Mouse (Mus musculus) spleen, postnatal 10 days (tissue): Measurements from ENCODE around the gene BC117090.
"Not testable (repeated sequence)": the region's sequence is repeated elsewhere in the genome, so short reads cannot be mapped to it uniquely, and the experiment has no call there.

Experiments
- DNase-seq, 2 experiments: peaks; one replicate each; pipeline ENCODE4 v3.0.0; 2021 to 2022; ENCODE audit warnings: low spot score in 2 of 2

Gene BC117090

DNA sequence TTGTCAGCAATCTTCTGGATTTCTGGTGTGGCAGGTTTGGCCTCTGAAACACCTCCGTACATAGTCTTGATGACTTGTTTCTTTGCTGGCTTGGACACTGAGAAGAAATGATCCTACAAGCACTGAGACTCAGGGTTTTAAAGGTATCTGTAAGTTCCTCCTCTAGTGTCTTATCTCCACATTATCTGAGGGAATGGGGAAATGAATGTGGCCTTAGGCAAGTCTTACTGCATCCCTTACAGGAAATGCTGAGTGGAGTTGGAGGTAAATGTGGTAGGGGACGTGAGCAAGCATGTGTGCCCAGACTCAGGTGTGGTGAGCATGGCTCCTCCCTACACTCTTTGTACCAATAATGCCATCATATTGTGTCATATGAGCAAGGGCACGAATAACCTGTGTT is at the start of gene BC117090:
TSS of gene BC117090 (minus strand) at position 101 of the 400 bp plus-strand sequence.
- DNase-seq = no peak

DNA sequence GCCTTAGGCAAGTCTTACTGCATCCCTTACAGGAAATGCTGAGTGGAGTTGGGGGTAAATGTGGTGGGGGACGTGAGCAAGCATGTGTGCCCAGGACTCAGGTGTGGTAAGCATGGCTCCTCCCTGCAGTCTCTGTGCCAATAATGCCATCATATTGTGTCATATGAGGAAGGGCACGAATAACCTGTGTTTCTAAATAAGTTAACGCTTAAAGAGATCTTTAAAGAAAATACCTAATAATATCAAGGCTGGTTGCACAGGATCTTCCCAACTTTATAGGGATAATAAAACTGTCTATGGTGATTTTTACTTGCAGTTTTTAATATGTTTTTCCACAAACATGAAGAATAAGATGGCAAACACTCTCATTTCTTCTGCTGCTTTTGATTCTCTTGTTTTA is 33.5 kb upstream of the BC117090 start, which contains the start of gene BC100530:
TSS of gene BC100530 (minus strand) at position 101 of the 400 bp plus-strand sequence.
- not testable (repeated sequence) for DNase-seq

DNA sequence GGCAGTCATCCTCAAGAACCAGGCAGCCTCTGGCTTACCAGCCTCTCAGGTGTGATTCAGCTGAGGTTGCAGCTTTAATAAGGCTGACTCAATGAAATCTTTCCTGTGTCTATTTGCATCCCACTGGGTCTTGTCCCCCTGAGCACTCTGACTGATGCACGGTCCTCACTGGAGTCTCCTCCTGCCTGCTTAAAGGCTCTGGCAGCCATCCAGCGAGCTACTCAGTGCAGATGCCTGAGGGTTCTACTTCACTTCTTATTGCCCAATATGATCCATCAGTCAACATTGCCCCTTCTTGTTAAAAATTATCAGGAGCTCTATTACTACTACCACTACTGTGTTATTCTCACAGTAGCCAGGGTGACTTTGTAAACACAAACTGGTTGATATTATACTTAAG is 3.0 kb upstream of the BC117090 start:
- no peak for DNase-seq

DNA sequence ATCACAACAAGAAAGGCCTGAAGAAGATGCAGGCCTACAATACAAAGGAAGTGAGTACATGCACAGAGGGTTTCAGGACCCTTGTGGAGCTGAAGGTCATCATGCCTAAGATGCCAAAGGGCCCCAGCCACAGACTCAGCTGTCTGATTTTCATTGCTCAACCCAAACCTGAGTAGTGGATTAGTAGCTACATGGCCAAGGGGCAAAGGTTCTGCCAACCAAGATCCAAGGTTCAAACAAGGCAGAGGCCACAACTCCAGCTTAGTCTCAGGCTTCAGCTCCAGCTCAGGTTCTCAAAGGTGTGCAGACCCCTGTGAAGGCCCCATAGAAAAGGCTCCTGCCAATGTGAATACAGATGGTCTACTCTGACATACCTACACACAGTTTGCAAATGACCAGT is 14.8 kb downstream of the BC117090 start:
- DNase-seq = no peak

DNA sequence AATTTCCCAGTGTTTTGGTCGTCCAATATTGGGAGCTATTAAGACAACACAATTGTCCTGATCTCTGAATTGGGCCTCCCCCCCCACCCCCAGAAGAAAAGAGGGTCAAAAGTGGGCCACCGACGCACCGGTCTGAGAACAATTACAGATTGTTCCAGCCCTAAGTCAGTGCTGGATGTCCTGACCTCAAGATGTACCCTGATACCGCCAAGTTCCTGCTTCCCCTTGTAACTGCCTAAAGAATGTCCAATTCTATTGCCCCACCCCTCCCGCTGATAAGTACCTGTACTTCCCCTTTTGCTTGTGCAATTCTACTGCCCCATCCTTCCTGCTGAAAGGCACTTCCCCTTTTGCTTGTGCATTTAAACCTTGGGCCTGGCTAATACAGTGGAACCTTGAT is 18.0 kb downstream of the BC117090 start:
- DNase-seq = not testable (repeated sequence)

DNA sequence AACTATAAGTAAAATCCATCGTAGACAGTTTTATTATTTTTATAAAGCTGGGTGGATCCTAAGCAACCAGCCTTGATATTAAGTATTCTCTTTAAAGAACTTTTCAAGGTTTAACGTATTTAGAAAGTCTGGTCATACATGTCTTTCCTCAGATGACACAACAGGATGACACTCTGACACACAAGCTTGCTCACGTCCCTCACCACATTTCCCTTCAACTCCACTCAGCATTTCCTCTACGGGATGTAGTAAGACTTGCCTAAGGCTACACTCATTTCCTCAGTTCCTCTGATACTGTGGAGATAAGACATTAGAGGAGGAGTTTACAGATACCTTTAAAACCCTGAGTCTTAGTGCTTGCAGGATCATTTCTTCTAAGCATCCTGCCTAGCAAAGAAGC is 26.5 kb downstream of the BC117090 start:
- no peak for DNase-seq

DNA sequence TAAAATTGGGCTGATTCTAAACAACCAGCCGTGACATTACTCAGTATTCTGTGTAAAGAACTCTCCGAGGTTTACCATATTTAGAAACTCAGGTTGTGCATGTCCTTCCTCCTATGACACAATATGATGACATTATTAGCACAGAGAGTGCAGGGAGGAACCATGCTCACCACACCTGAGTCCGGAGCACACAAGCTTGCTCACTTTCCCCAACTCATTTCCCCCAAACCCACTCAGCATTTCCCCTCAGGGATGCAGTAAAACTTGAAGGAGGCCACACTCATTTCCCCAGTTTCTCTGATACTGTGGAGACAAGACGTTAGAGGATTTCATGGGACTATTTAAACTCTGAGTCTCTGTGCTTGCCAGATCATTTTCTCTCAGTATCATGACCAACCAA is 45.0 kb downstream of the BC117090 start:
- DNase-seq = no peak

DNA sequence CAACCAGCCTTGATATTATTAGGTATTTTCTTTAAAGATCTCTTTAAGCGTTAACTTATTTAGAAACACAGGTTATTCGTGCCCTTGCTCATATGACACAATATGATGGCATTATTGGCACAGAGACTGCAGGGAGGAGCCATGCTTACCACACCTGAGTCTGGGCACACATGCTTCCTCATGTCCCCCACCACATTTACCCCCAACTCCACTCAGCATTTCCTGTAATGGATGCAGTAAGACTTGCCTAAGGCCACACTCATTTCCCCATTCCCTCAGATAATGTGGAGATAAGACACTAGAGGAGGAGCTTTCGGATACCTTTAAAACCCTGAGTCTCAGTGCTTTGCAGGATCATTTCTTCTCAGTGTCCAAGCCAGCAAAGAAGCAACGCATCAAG is 57.3 kb downstream of the BC117090 start, which contains the start of gene Stfa1:
TSS of gene Stfa1 (plus strand) at position 156 of the 400 bp plus-strand sequence.
- not testable (repeated sequence) for DNase-seq
